Mouse (Mus musculus): ENCODE measurements around the gene Bdkrb2.

The Bdkrb2 gene

GRCm38 (mm10) chr12:105546538-105546937, 16.5 kb upstream of the Bdkrb2 start:
- DNase-seq (ENCODE audit: low read depth, low spot score), result no peak

GRCm38 (mm10) chr12:105547151-105547550, 15.9 kb upstream of the Bdkrb2 start:
- no peak for DNase-seq (ENCODE audit: low read depth, low spot score)

- DNase-seq (ENCODE audit: low read depth, low spot score), result no peak
These were observed 15.0 kb upstream of the Bdkrb2 start for GRCm38 (mm10) chr12:105548001-105548400.

- DNase-seq (ENCODE audit: low read depth, low spot score), result no peak
These were observed 14.1 kb upstream of the Bdkrb2 start for GRCm38 (mm10) chr12:105548881-105549280.

GRCm38 (mm10) chr12:105549835-105550802, 12.9 kb upstream of the Bdkrb2 start:
- DNase-seq (ENCODE audit: low read depth, low spot score), result no peak

- no peak for DNase-seq (ENCODE audit: low read depth, low spot score)
These were observed 11.5 kb upstream of the Bdkrb2 start for GRCm38 (mm10) chr12:105551551-105551989.

GRCm38 (mm10) chr12:105554151-105554772, 8.8 kb upstream of the Bdkrb2 start:
- DNase-seq (ENCODE audit: low read depth, low spot score), result no peak

- DNase-seq (ENCODE audit: low read depth, low spot score), result no peak
These were observed 7.9 kb upstream of the Bdkrb2 start for GRCm38 (mm10) chr12:105555172-105555571.

- DNase-seq (ENCODE audit: low read depth, low spot score), result no peak
These were observed 5.6 kb upstream of the Bdkrb2 start for GRCm38 (mm10) chr12:105557250-105557925.

GRCm38 (mm10) chr12:105561007-105561534, 2.0 kb upstream of the Bdkrb2 start:
- no peak for DNase-seq (ENCODE audit: low read depth, low spot score)

- DNase-seq (ENCODE audit: low read depth, low spot score), result no peak
These were observed 788 bp upstream of the Bdkrb2 start for GRCm38 (mm10) chr12:105562056-105562820.

- DNase-seq (ENCODE audit: low read depth, low spot score), result no peak
These were observed 775 bp downstream of the Bdkrb2 start for GRCm38 (mm10) chr12:105563726-105564275.

- DNase-seq (ENCODE audit: low read depth, low spot score), result no peak
These were observed 2.2 kb downstream of the Bdkrb2 start for GRCm38 (mm10) chr12:105565221-105565620.

- no peak for DNase-seq (ENCODE audit: low read depth, low spot score)
These were observed 8.8 kb downstream of the Bdkrb2 start for GRCm38 (mm10) chr12:105571867-105572266.

- no peak for DNase-seq (ENCODE audit: low read depth, low spot score)
These were observed 9.6 kb downstream of the Bdkrb2 start for GRCm38 (mm10) chr12:105572622-105573021.

GRCm38 (mm10) chr12:105574356-105574755, 11.3 kb downstream of the Bdkrb2 start:
- DNase-seq (ENCODE audit: low read depth, low spot score), result no peak

GRCm38 (mm10) chr12:105580490-105580889, 17.5 kb downstream of the Bdkrb2 start:
- DNase-seq (ENCODE audit: low read depth, low spot score), result no peak

GRCm38 (mm10) chr12:105582486-105582885, 19.5 kb downstream of the Bdkrb2 start:
- no peak for DNase-seq (ENCODE audit: low read depth, low spot score)

GRCm38 (mm10) chr12:105583484-105583883, 20.5 kb downstream of the Bdkrb2 start:
- DNase-seq (ENCODE audit: low read depth, low spot score), result peak; percentile 20

GRCm38 (mm10) chr12:105584851-105585250, 21.8 kb downstream of the Bdkrb2 start:
- peak; percentile 21 for DNase-seq (ENCODE audit: low read depth, low spot score)

GRCm38 (mm10) chr12:105587526-105587925, 24.5 kb downstream of the Bdkrb2 start:
- no peak for DNase-seq (ENCODE audit: low read depth, low spot score)

Data from c-Kit-negative CD71-positive TER-119-positive erythroid progenitor cells, embryonic 14.5 days (primary cell).